Mouse (Mus musculus): ENCODE results near the gene Sbk2.

GRCm38 (mm10) chr7:4971068-4971467 lies 6.9 kb upstream of the Sbk2 start, which contains the start of gene Sbk3:
- no peak for TF ChIP-seq POLR2A (IDR thresholded peaks at IDR 0.05; ENCODE audit: extremely low read depth, insufficient read depth, low read length)
- no peak for TF ChIP-seq CTCF (IDR thresholded peaks at IDR 0.05; ENCODE audit: low read depth, low read length)
